ENCODE assay signal across 29 mouse cellular contexts in the genomic region with DNA sequence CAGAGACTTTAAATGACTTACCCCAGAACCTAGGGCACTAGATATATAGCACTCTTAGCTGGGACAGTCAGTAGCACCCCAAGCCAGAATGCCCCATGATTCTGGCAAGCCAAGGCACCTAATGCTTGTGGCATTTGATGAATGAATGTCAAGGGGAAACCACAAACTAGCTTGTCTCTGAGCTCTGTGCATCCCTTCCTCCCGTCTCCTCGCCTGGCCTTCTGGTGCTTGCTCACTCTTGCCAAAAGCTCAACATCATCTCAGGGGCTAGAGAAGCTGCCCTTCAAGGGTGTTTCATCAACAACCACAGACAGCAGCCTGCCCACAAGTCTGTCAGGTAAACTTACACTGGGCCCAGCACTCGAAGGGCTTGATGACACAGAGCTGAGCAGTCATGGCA. TPM values are rescaled to one million over a fixed set of nuclear protein-coding genes. Genes with fewer than 3 reads are reported as not detected.
DNase-seq lines count a peak whose midpoint lies in the region; ATAC-seq and TF ChIP-seq lines count a peak whose summit lies in the region.
"Had no signal": no experiment of that assay in that cellular context is flagged by ENCODE, and none has a peak within 500 bp of the region (broad histone marks: within the 10 kb centered on the region; RNA-seq: fewer than 3 reads in every experiment).

No protein-coding gene starts in this region.

- no peak overlapping the region for H3K9ac ChIP-seq in hindbrain, postnatal 0 days (replicated peaks; ENCODE audit: low read length)
- no peak overlapping the region for H3K9ac ChIP-seq in limb, embryonic 12.5 days (replicated peaks)
- H3K9ac ChIP-seq: embryonic facial prominence, embryonic 12.5 days; heart, embryonic 13.5 days; intestine, embryonic 15.5 days; liver, embryonic 15.5 days; lung, embryonic 15.5 days had no signal

- no peaks in the 10 kb centered on the region for H3K9me3 ChIP-seq in hindbrain, embryonic 10.5 days
- no peaks in the 10 kb centered on the region for H3K9me3 ChIP-seq in hindbrain, postnatal 0 days (ENCODE audit: low read length)
- H3K9me3 ChIP-seq in limb, embryonic 12.5 days, result no peaks in the 10 kb centered on the region
- H3K9me3 ChIP-seq: embryonic facial prominence, embryonic 12.5 days; heart, embryonic 13.5 days; intestine, embryonic 15.5 days; liver, embryonic 15.5 days; lung, embryonic 15.5 days had no signal

- no peak for DNase-seq in hindbrain, embryonic 10.5 days (ENCODE audit: low spot score)
- no peak for DNase-seq in hindbrain, postnatal 0 days (ENCODE audit: low spot score)
- DNase-seq in 3134 (ENCODE audit: extremely low read depth, insufficient read length, low spot score) (peak; percentile 51), 3T3-L1 (ENCODE audit: low read depth, low spot score) (peak; percentile 71)
- no peak for DNase-seq in left cerebral cortex, adult 18-20 months (ENCODE audit: low spot score in 2 of 2)
- DNase-seq: adrenal gland, adult 2 months; adrenal gland, postnatal 36 days; cerebellum, adult 2 months; cerebellum, postnatal 36 days; gastrocnemius, postnatal 25 days; heart, adult 18-20 months; heart, postnatal 10 days; kidney, adult 9 months; left cerebral cortex, postnatal 4 days; lung, postnatal 36 days; right cerebral cortex, postnatal 4 days; thymus, postnatal 4 days had no signal

- ATAC-seq in hindbrain, postnatal 0 days, result no peak
- no peak for ATAC-seq in limb, embryonic 12.5 days (ENCODE audit: insufficient number of reproducible peaks, insufficient read depth, low FRiP score, low TSS enrichment, low read depth)
- ATAC-seq: activated CD4-positive, CD25-positive, alpha-beta regulatory T cell, adult 4 months; forebrain, embryonic 14.5 days; hindbrain, embryonic 16.5 days; intestine, embryonic 15.5 days; midbrain, embryonic 16.5 days had no signal

- no peak overlapping the region for H3K4me3 ChIP-seq in hindbrain, embryonic 10.5 days
- H3K4me3 ChIP-seq in hindbrain, postnatal 0 days (ENCODE audit: low read length), result no peak overlapping the region
- no peak overlapping the region for H3K4me3 ChIP-seq in limb, embryonic 12.5 days (replicated peaks)
- H3K4me3 ChIP-seq: embryonic facial prominence, embryonic 12.5 days; heart, embryonic 13.5 days; intestine, embryonic 15.5 days; liver, embryonic 15.5 days; lung, embryonic 15.5 days had no signal

- H3K4me1 ChIP-seq in hindbrain, embryonic 10.5 days (replicated peaks), result peaks cover 25% of the 10 kb centered on the region
- 0 out of 2 replicates have a peak, but pooled peaks cover 5% of the 10 kb centered on the region for H3K4me1 ChIP-seq in hindbrain, postnatal 0 days (ENCODE audit: insufficient read depth, low read length)
- H3K4me1 ChIP-seq in limb, embryonic 12.5 days (replicated peaks), result peaks cover 45% of the 10 kb centered on the region
- H3K4me1 ChIP-seq: liver, embryonic 15.5 days had no signal

- TF ChIP-seq CTCF in hindbrain, postnatal 0 days (IDR thresholded peaks at IDR 0.05; ENCODE audit: low read depth), result no peak

- no peaks in the 10 kb centered on the region for H3K36me3 ChIP-seq in hindbrain, embryonic 10.5 days
- H3K36me3 ChIP-seq in hindbrain, postnatal 0 days (ENCODE audit: insufficient read depth, low read length), result no peaks in the 10 kb centered on the region
- H3K36me3 ChIP-seq in limb, embryonic 12.5 days, result no peaks in the 10 kb centered on the region
- H3K36me3 ChIP-seq: embryonic facial prominence, embryonic 12.5 days; heart, embryonic 13.5 days; intestine, embryonic 15.5 days; liver, embryonic 15.5 days; lung, embryonic 15.5 days had no signal

- peaks cover 24% of the 10 kb centered on the region; the same call in 1 of the 2 replicates for H3K27me3 ChIP-seq in hindbrain, embryonic 10.5 days (ENCODE audit: insufficient read depth, poor library complexity, severe bottlenecking)
- no peaks in the 10 kb centered on the region for H3K27me3 ChIP-seq in hindbrain, postnatal 0 days (ENCODE audit: insufficient read depth, low read length)
- peaks cover 67% of the 10 kb centered on the region for H3K27me3 ChIP-seq in limb, embryonic 12.5 days

- no peak overlapping the region for H3K4me2 ChIP-seq in hindbrain, postnatal 0 days (ENCODE audit: low read depth, low read length)
- no peak overlapping the region for H3K4me2 ChIP-seq in limb, embryonic 12.5 days
- H3K4me2 ChIP-seq: embryonic facial prominence, embryonic 12.5 days; heart, embryonic 13.5 days; intestine, embryonic 15.5 days; liver, embryonic 15.5 days; lung, embryonic 15.5 days; midbrain, embryonic 11.5 days had no signal

- peak overlapping the region; percentile 29; the same call in 1 of the 2 replicates for H3K27ac ChIP-seq in hindbrain, embryonic 10.5 days
- H3K27ac ChIP-seq in hindbrain, postnatal 0 days, result no peak overlapping the region
- H3K27ac ChIP-seq in limb, embryonic 12.5 days, result peak overlapping the region; percentile 0; the same call in 1 of the 2 replicates
- H3K27ac ChIP-seq: embryonic facial prominence, embryonic 12.5 days; heart, embryonic 13.5 days; intestine, embryonic 15.5 days; liver, embryonic 15.5 days; lung, embryonic 15.5 days; stomach, postnatal 0 days had no signal

- WGBS in hindbrain, embryonic 10.5 days, result 84% methylated on average over 3 of the region's 3 CpGs
- WGBS in hindbrain, postnatal 0 days, result 81% methylated on average over 3 of the region's 3 CpGs
- 74% methylated on average over 3 of the region's 3 CpGs for WGBS in limb, embryonic 12.5 days

RNA-seq across cellular contexts. Expression of a gene that starts 25.6 kb away (rescaled TPM):
- polyA plus RNA-seq in hindbrain, embryonic 10.5 days (2016; fragmentation: Nextera tagmentation; extraction: Ambion mirVana), result 57.4 and 63.7 TPM in 2 replicates
- 49.6 and 49.7 TPM in 2 replicates for total RNA-seq in hindbrain, postnatal 0 days (2014; rRNA removed)
- polyA plus RNA-seq in hindbrain, postnatal 0 days (2015; fragmentation: Nextera tagmentation; extraction: Ambion mirVana), result 50.4 and 51.6 TPM in 2 replicates
- 85.5 and 89.9 TPM in 2 replicates for polyA plus RNA-seq in limb, embryonic 12.5 days (2016; fragmentation: Nextera tagmentation; extraction: Ambion mirVana)
- 10 to 100 TPM; 62.3 to 63.1 TPM for total RNA-seq in left cerebral cortex, adult 18-20 months (2021)

Comparison
In these comparisons a context has a peak if more than half of its experiments do, and no peak if none do; other contexts are left out.
1. DNase-seq: peak in 3134 (single experiment) and 3T3-L1 (single experiment); none in hindbrain, embryonic 10.5 days (single experiment), hindbrain, postnatal 0 days (single experiment) and left cerebral cortex, adult 18-20 months (0 of 2).